Mouse (Mus musculus) neural tube, embryonic 12.5 days (tissue): ENCODE results near the gene Actb. TPM values are rescaled to one million over a fixed set of nuclear protein-coding genes. Genes with fewer than 3 reads are reported as not detected.

Experiments used
- ATAC-seq: fragments of 200-750 bp; cut with Nextera tagmentation; 2 replicates; pipeline ENCODE4 v1.8.0; 2017; ENCODE audit warnings: low read depth, mild to moderate bottlenecking, moderate TSS enrichment, moderate library complexity; ENCODE audit not compliant: low FRiP score
- H3K27ac ChIP-seq: fragments of 300-500 bp; sonication (generic); 2 replicates; pipeline ENCODE4 v1.5.1; 2016
- H3K27me3 ChIP-seq: fragments of 300-500 bp; sonication (generic); replicated peaks from 2 replicates; pipeline ENCODE4 v1.6.1; 2016; ENCODE audit warnings: mild to moderate bottlenecking
- H3K36me3 ChIP-seq: fragments of 300-500 bp; sonication (generic); 2 replicates; pipeline ENCODE4 v1.6.1; 2016; ENCODE audit warnings: mild to moderate bottlenecking
- H3K4me1 ChIP-seq: fragments of 300-500 bp; sonication (generic); 2 replicates; pipeline ENCODE4 v1.6.1; 2016
- H3K4me2 ChIP-seq: fragments of 300-500 bp; sonication (generic); replicated peaks from 2 replicates; pipeline ENCODE4 v1.6.1; 2016; ENCODE audit warnings: mild to moderate bottlenecking
- H3K4me3 ChIP-seq: fragments of 300-500 bp; sonication (generic); 2 replicates; pipeline ENCODE4 v1.5.1; 2016
- H3K9ac ChIP-seq: fragments of 300-500 bp; sonication (generic); 2 replicates; pipeline ENCODE4 v1.6.1; 2016; ENCODE audit warnings: mild to moderate bottlenecking
- H3K9me3 ChIP-seq: fragments of 300-500 bp; sonication (generic); 2 replicates; pipeline ENCODE4 v1.6.1; 2016; ENCODE audit warnings: mild to moderate bottlenecking
- WGBS: fragments of 180-500 bp; shearing (Covaris S2); methylation state at CpG from one replicate; pipeline ENCODE4 v1.1.7; 2016; 5-methylcytosine and 5-hydroxymethylcytosine counted together
- polyA plus RNA-seq: library from polyadenylated mRNA; unstranded; fragments of >200 nt; fragmentation: Nextera tagmentation; extraction: Ambion mirVana; gene quantifications from 2 replicates; pipeline ENCODE4 v1.2.1, GENCODE M21; 2016

Actb gene
- polyA plus RNA-seq, 1 experiment from 2014 or later, result 13,231 TPM

DNA sequence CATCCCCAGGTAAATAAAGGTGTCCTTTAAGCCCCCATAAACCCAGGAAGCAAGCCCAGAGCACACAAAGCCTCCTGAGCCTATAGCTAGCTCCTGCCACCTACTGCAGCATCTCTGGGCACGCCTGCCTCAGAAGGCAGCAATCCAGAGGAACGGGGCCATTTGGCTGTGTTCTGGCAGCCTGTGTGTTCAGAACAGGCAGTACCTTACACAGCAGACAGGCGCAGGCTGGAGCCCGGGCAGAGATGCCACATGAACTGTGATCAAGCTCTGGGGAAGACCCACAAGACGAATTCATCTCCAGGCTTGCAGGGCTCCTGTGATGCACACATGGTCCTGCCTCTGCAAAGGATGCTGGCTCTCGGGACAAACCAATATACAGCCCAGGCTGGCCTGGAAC, 26.3 kb downstream of the Actb start:
- H3K36me3 ChIP-seq, result peaks cover 63% of the 10 kb centered on the region
- no peak overlapping the region for H3K27ac ChIP-seq
- H3K9ac ChIP-seq, result peak overlapping the region; percentile 26; the same call in 1 of the 2 replicates
- no peaks in the 10 kb centered on the region for H3K27me3 ChIP-seq
- H3K4me3 ChIP-seq, result no peak overlapping the region
- no peaks in the 10 kb centered on the region for H3K9me3 ChIP-seq
- H3K4me2 ChIP-seq, result no peak overlapping the region
- ATAC-seq, result no peak
- H3K4me1 ChIP-seq, result peaks cover 15% of the 10 kb centered on the region
- WGBS, result 81% methylated on average over 6 of the region's 6 CpGs

DNA sequence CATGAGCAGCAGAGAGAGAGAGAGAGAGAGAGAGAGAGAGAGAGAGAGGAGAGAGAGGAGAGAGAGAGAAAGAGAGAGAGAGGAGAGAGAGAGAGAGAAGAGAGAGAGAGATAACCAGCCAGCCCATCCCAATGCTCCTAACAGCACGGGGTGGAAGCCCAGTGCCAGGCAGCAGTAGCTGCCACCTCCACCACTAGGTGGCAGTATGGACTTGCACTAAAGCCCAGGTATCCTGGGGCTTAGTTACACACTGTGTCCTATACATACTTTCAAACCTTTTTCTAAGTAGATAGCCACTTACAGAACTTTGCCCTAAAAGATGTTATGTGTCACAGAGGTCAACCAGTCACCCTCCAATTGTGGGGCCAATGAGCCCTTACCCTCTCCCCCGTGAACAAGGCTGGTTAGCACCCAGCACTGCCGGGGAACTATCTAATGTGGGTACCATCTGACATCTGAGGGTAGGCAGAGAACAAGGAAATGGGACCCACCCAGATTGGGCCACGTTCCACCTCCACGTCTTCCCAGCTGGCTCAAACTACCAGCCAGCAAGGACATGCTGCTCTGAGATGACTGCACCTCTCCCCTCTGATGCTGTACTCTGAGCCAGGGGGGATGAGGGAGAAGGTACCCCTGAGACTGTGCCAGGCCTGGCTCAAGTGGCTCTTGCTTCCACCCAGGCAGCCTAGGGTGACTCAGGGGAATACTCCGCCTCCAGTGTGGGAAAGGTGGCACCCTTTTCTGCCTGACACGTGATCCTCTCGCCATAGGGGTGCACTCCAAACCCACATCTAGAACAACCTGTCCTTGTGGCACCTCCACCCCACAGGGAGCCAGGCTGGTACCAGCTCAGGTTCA, 27.0 kb downstream of the Actb start:
- no peak overlapping the region for H3K4me2 ChIP-seq
- no peak overlapping the region for H3K27ac ChIP-seq
- 71% methylated on average over 8 of the region's 8 CpGs for WGBS
- ATAC-seq, result peak; percentile 62; the same call in 1 of the 2 replicates
- no peaks in the 10 kb centered on the region for H3K9me3 ChIP-seq
- no peak overlapping the region for H3K9ac ChIP-seq
- H3K36me3 ChIP-seq, result peaks cover 63% of the 10 kb centered on the region
- no peak overlapping the region for H3K4me3 ChIP-seq
- H3K27me3 ChIP-seq, result no peaks in the 10 kb centered on the region
- peaks cover 15% of the 10 kb centered on the region for H3K4me1 ChIP-seq

DNA sequence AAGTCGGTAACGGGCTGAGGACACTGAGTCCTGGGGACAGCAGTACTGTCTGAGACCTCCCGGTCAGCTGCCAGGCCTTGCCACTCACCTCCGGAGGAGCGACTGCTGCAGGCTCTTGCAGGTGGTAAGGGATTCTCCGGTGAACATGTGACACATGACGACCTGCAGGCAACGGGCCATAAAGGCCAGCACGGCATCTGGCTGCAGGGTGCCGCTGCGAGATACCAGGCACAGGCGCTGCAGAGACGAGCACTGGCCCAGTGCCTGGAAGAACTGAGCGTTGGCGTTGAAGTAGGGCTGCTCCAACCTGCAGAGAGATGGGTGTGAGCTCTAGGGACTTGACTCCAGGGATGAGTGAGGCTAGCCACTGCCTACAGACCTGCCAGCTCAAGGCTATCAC, 28.0 kb downstream of the Actb start:
- no peaks in the 10 kb centered on the region for H3K9me3 ChIP-seq
- peaks cover 64% of the 10 kb centered on the region for H3K36me3 ChIP-seq
- H3K4me3 ChIP-seq, result no peak overlapping the region
- 92% methylated on average over 15 of the region's 15 CpGs for WGBS
- no peak for ATAC-seq
- peaks cover 15% of the 10 kb centered on the region for H3K4me1 ChIP-seq
- H3K4me2 ChIP-seq, result no peak overlapping the region
- H3K27me3 ChIP-seq, result no peaks in the 10 kb centered on the region
- no peak overlapping the region for H3K9ac ChIP-seq
- no peak overlapping the region for H3K27ac ChIP-seq

DNA sequence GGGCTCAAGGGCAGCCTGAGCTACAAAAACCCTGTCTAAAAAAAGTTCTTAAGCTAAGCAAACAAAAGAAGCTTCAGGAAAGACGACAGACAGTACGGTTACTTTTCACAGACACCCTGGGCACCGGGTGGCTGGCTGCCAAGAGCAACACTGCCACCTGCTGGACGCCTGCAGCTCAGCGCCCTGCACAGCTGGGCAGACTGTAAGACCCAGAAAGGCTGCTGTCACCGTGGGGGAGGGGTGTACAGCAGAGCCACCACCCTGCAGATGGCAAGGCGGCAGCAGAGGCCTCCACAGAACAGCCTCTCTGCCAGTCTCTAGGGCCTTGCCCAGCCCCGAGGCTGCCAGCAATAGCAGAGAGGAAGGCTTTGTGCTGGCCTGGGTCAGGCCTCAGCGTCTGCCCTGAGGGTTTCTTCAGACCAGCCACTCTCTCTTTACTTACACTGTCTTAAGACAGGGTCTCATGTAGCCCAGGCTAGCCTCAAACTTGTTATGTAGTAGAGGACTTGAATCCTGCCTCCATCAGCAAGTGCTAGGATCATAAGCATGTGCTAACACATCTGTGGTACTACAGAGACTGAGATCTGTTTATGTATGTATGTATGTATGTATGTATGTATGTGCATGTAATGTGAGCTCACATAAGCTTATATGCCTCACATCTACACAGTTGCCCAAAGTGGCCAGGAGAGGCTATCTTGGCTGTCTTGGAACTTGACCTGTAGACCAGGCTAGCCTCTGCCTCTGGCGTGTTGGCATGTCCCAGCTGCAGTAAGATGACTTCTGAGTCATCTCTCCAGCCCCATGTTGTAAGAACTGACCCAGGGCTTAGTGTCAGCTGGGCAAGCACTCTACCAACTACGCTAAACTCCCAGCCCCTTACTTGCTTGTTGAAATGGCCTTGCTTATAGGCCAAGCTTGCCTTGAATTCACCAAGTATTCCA, 28.9 kb downstream of the Actb start:
- ATAC-seq, result peak; percentile 79
- no peaks in the 10 kb centered on the region for H3K27me3 ChIP-seq
- 0 out of 2 replicates have a peak overlapping the region, but pooled peaks have one; percentile 17 for H3K9ac ChIP-seq
- H3K4me2 ChIP-seq, result no peak overlapping the region
- peaks cover 62% of the 10 kb centered on the region for H3K36me3 ChIP-seq
- 0 out of 2 replicates have a peak overlapping the region, but pooled peaks have one; percentile 53 for H3K27ac ChIP-seq
- no peak overlapping the region for H3K4me3 ChIP-seq
- peaks cover 15% of the 10 kb centered on the region for H3K4me1 ChIP-seq
- WGBS, result 29% methylated on average over 11 of the region's 11 CpGs
- H3K9me3 ChIP-seq, result no peaks in the 10 kb centered on the region

DNA sequence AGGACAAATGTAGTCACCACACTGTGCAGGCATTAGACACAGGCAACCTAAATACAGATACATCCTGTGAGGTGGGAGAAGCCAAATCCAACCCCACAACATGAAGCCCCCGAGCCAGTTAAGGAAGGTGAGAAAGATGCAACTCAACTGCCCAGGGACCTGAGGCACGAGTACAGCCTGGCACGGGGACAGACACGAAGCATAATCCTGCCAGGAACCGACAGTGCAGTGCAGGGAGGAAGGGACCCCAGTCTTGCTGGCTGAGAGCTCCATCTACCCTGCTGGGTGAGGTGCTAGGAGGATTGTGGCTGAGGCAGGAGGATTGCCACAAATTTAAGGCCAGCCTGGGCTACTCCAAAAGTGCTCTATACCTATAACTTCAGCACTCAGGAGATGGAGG, 29.7 kb downstream of the Actb start:
- H3K36me3 ChIP-seq, result peaks cover 61% of the 10 kb centered on the region
- H3K9ac ChIP-seq, result no peak overlapping the region
- no peaks in the 10 kb centered on the region for H3K27me3 ChIP-seq
- H3K4me1 ChIP-seq, result peaks cover 14% of the 10 kb centered on the region
- H3K4me2 ChIP-seq, result no peak overlapping the region
- WGBS, result 88% methylated on average over 5 of the region's 5 CpGs
- no peak overlapping the region for H3K4me3 ChIP-seq
- H3K9me3 ChIP-seq, result no peaks in the 10 kb centered on the region
- no peak overlapping the region for H3K27ac ChIP-seq
- no peak for ATAC-seq

DNA sequence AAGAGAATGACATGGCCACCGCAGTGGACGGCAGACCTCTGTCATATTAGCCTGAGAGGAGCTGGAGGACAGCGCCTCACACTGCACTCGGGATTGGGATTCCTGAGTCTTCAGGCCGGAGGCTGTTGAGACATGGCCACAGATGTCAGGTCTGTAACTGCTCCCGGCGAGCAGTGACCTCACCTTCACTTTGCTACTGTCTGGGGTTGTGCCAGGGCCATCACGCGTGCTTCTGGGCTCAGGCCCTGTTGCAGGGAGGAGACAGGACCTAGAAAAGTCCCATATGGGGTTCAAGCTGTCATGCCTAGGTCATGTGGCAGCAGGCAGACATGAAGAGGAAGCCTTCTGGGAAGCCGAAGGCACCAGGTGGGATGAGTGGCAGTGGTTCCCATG, 31.0 kb downstream of the Actb start:
- 93% methylated on average over 10 of the region's 10 CpGs for WGBS
- peaks cover 71% of the 10 kb centered on the region for H3K36me3 ChIP-seq
- no peaks in the 10 kb centered on the region for H3K9me3 ChIP-seq
- no peak for ATAC-seq
- no peak overlapping the region for H3K4me2 ChIP-seq
- no peak overlapping the region for H3K4me3 ChIP-seq
- H3K4me1 ChIP-seq, result peaks cover 9% of the 10 kb centered on the region; the same call in 1 of the 2 replicates
- no peak overlapping the region for H3K27ac ChIP-seq
- no peak overlapping the region for H3K9ac ChIP-seq
- H3K27me3 ChIP-seq, result no peaks in the 10 kb centered on the region

DNA sequence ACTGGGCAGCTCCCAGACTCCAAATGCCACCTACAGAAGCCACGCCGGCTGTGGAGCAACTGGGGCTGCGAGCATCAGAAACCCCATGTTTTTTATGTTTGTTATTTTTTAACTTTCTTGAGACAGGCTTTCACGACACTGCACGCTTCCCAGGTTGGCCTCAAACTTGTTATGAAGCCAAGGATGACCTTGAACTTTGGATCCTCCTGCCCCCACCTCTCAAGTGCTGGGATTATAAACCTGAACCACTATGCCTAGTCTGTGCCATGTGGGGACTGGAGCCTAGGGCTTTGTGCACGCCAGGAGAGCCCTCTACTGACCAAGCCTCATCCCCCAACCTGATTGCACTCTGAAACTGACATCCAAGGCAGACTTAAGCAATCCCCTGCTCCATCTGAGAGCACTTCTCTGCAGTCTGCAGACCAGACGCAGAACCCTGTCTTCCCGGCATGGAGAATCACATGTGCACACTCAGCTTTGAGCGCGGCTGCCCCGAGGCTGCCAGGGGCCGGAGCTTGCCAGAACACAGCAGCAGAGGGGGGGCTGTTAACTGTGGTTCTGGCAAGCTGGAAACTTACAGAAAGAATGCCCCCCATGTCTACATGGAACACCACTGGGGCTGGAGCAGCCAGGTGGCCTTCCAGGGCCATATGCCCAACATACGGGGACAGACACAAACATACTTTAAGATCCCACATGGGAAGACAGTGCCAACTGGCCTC, 31.6 kb downstream of the Actb start:
- Histone ChIP-seq H3K9ac (no peak overlapping the region), H3K27ac (no peak overlapping the region), H3K27me3 (no peaks in the 10 kb centered on the region), H3K4me1 (peaks cover 11% of the 10 kb centered on the region; the same call in 1 of the 2 replicates), H3K4me2 (no peak overlapping the region), H3K36me3 (peaks cover 67% of the 10 kb centered on the region), H3K4me3 (no peak overlapping the region), H3K9me3 (no peaks in the 10 kb centered on the region)
- WGBS, result 89% methylated on average over 13 of the region's 13 CpGs
- ATAC-seq, result no peak

DNA sequence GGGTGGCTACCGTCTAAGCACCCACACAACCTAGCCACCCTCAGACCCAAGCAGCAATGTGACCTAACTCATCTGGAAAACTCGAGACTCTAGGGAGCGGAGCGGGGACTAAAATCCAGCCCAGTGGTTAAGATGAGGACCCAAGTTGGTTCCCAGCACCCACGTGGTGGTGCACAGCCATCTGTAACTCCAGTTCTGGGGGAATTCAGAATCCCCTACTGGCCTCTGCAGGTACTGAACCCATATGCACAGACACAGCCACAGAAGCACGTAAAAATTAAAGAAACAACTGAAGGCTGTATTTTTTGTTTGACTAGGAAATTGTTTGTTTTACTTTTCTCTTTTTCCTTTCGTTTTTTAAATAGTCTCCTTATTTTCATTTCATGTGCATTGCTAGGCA, 32.8 kb downstream of the Actb start:
- 94% methylated on average over 7 of the region's 7 CpGs for WGBS

DNA sequence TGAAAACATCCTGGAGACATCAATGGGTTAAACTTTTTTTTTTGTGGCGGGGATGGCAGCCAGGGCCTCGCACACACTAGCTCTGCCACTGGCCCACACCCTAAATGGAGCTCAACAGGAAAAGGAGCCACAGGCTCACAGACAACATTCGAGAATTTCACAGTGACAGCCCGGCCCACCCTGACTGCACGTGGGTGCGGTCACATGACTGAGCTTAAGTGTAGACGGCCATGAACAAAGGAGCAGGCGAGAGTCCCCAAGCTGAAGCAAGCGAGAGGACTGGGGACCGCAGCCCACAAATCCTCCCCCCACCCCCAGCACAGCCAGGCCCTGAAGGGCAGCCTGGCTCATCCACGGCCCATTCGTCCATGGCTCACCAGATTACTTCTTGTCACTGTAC, 34.8 kb downstream of the Actb start:
- WGBS, result 78% methylated on average over 12 of the region's 12 CpGs
- peaks cover 56% of the 10 kb centered on the region for H3K36me3 ChIP-seq

More for the DNA sequence above, 32.8 kb downstream of the Actb start:
- ATAC-seq, result no peak
- H3K36me3 ChIP-seq, result peaks cover 67% of the 10 kb centered on the region
- H3K9ac ChIP-seq, result no peak overlapping the region
- no peak overlapping the region for H3K4me3 ChIP-seq
- H3K9me3 ChIP-seq, result no peaks in the 10 kb centered on the region
- H3K27ac ChIP-seq, result no peak overlapping the region
- H3K4me1 ChIP-seq, result peaks cover 16% of the 10 kb centered on the region
- H3K27me3 ChIP-seq, result no peaks in the 10 kb centered on the region
- no peak overlapping the region for H3K4me2 ChIP-seq

DNA sequence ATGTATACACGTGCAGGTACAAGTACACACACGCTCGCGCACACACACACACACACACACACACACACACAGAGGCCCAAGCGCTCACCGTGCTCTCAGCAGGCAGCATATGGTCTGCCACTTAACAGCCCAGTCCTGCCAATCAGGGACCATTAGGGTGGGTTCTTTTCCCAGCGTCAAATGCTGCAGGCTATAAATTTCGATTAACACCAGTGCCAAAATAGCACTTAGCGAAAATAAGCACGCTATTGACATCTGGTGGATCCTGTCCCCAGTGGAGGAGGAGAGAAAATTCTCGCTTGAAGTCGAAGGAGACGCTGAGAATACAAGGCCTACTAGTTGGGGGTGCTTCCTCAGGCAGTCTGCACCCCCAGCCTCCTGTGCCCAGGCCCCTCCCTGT, 37.1 kb downstream of the Actb start:
- Histone ChIP-seq H3K4me2 (no peak overlapping the region), H3K4me1 (peaks cover 13% of the 10 kb centered on the region), H3K27ac (peak overlapping the region; percentile 64; the same call in 1 of the 2 replicates), H3K36me3 (peaks cover 34% of the 10 kb centered on the region), H3K4me3 (no peak overlapping the region), H3K9ac (no peak overlapping the region), H3K27me3 (no peaks in the 10 kb centered on the region), H3K9me3 (no peaks in the 10 kb centered on the region)
- WGBS, result 44% methylated on average over 13 of the region's 13 CpGs
- ATAC-seq, result peak; percentile 76

More for the DNA sequence above, 34.8 kb downstream of the Actb start:
- ATAC-seq, result no peak
- Histone ChIP-seq H3K4me1 (peaks cover 13% of the 10 kb centered on the region), H3K9ac (no peak overlapping the region), H3K27me3 (no peaks in the 10 kb centered on the region), H3K4me3 (no peak overlapping the region), H3K9me3 (no peaks in the 10 kb centered on the region), H3K27ac (no peak overlapping the region), H3K4me2 (no peak overlapping the region)

DNA sequence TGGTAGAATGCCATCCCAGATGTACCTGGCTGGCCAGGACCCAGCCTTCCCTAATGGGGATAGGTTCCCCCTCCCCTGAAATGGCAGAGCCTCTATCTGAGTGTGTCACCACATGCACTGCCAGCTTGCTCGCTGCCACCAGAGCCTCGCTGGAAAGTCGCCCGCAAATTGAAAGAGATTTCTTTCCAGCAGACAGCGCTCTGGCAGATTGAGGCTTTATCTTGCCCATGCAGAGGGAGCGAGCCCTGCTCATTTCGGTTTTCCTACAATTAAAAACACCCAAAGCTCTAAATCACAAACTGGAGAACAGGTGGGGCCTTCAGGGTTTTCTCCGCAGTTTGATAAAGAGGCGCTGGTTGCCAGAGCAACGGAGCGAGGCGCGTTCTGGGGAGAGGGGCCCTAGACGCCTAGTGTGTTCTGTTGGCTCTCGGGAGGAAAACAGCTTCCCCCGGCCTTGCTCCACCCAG, 48.8 kb downstream of the Actb start:
- WGBS, result 30% methylated on average over 16 of the region's 16 CpGs
- H3K9me3 ChIP-seq, result no peaks in the 10 kb centered on the region
- H3K36me3 ChIP-seq, result no peaks in the 10 kb centered on the region
- H3K4me2 ChIP-seq, result peak overlapping the region; percentile 1; the same call in 1 of the 2 replicates
- H3K27me3 ChIP-seq, result no peaks in the 10 kb centered on the region
- H3K4me3 ChIP-seq, result no peak overlapping the region
- no peak overlapping the region for H3K27ac ChIP-seq
- H3K4me1 ChIP-seq, result 0 out of 2 replicates have a peak, but pooled peaks cover 7% of the 10 kb centered on the region
- H3K9ac ChIP-seq, result no peak overlapping the region
- ATAC-seq, result 0 out of 2 replicates have a peak, but pooled peaks have one; percentile 50
